Mouse (Mus musculus) monocyte, adult 2 months (primary cell): ENCODE measurements around the gene Cyyr1.

Experiments used
- DNase-seq, 2 experiments: peaks; one replicate each; pipeline ENCODE4 v3.0.0; 2022; ENCODE audit warnings: low spot score in 2 of 2, low read depth in 1 of 2

Cyyr1 gene

DNA sequence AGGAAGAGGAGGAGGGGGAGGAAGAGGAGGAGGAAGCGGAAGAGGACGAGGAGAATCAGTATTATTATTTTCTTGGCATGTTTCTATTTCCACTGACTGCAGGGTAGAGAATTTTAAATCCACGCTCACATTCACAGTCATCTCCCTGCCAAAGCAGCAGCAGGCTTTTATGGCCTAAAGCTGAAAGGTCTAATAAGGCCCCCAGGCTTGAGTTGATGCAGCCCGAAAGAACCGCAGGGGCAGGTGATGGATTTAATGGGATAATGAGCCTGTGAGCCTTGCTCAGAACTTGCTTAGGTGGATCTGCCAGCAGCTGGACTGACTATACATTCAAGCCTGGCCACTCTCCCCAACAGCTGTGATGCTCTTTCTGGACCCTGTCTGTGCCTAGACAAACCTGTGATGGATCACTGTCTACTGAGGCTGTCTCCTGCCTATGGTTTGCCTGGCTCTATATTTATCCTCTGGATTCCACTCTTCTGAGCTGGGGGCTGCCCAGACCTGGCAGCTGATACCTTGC is 78.6 kb downstream of the Cyyr1 start:
- no peak for DNase-seq

- no peak for DNase-seq
Observed at GRCm38 (mm10) chr16:85470057-85470456, 83.1 kb downstream of the Cyyr1 start.

GRCm38 (mm10) chr16:85455043-85455442 is 98.2 kb downstream of the Cyyr1 start:
- DNase-seq: no peak

- no peak for DNase-seq
Observed at GRCm38 (mm10) chr16:85446306-85446705, 106.9 kb downstream of the Cyyr1 start.

DNA sequence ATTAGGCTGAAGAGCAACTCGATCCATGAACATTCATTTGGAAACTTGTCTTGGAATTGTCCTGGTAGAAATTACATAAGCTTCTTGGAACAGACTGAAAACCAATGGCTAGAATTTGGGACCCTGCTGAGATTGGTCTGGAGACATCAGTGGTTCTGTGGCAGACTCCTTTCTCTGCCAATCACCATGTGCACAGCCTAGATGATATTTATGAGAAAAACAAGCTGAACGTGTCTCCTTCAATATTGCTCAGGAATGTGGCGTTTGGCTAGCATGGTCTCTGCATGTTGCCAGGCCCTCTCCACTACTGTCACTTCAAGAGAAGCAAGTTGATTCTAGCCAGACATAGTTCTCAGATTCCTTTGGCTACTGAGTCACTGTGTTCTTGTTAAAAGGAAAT is 107.4 kb downstream of the Cyyr1 start:
- no peak for DNase-seq

DNA sequence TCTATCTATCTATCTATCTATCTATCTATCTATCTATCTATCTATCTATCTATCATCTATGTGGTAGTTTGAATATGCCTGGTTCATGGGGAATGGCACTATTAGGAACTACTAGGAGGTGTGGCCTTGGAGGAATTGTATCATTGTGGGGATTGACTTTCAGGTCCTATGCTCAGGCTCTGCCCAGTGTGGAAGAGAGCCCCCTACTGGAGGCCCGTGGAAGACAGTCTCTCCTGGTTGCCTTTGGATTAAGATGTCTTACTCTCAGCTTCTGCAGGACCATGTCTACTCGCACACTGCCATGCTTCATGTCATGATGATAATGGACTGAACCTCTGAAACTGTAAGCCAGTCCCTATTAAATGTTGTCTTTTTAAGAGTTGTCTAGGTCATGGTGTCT is 117.8 kb downstream of the Cyyr1 start:
- DNase-seq: no peak

DNA sequence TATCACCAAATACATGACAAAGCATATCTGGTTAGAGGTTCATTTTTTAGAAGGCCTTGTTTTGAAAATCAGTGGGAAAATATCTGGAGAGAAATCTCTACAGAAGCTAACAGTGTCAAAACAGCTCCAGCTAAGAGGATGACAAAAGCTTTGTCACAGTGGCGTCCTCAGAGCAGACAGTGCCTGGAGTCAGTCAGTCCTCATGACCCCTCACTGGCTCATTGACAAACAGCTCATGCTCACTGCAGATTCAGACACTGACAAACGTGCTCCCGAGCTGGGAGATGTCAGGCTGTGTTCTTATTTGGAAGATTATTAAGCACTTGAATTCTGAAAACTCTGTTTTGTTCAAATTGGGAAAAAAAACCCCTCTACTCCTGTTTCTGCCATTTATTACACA is 124.0 kb downstream of the Cyyr1 start:
- DNase-seq: no peak

- DNase-seq: no peak
Observed at GRCm38 (mm10) chr16:85422889-85423288, 130.3 kb downstream of the Cyyr1 start.

- DNase-seq: no peak
Observed at GRCm38 (mm10) chr16:85415415-85415814, 137.8 kb downstream of the Cyyr1 start.

DNA sequence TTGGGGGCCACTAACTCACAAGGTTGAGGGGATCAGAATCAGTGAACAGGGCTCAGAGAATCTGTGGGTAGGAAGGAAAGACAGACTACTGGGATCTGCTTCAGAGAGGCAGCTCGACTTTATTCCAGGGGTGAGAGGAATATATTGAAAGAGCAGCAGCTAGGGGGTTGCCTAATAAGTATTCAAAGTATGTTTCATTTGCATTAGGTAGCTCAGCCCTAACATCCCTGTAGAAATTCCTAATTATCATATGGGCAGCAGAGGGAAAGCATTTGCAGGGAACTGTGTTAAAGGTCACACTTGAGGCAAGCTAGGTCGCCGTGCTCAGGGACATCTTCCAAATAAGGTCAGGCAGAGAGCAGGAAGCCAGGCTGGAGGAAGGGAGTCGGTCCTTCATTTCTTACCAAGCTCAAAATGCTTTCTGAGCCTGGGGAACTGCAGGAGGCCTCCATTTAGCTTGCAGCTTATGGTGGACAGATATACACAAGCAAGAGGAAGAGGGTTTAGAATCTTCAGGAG is 159.7 kb downstream of the Cyyr1 start:
- DNase-seq: no peak

- no peak for DNase-seq
Observed at GRCm38 (mm10) chr16:85386801-85387200, 166.4 kb downstream of the Cyyr1 start.
